Mouse (Mus musculus): ENCODE data around the gene Atad1. TPM values are rescaled to one million over a fixed set of nuclear protein-coding genes. Genes with fewer than 3 reads are reported as not detected.
"Not testable (repeated sequence)": the region's sequence is repeated elsewhere in the genome, so short reads cannot be mapped to it uniquely, and the experiment has no call there.

Gene Atad1
- total RNA-seq, 2 experiments from 2014 or later: 86.5 to 103 TPM

- no peak for DNase-seq (ENCODE audit: low spot score in 2 of 2)
These were observed 51.9 kb downstream of the Atad1 start for GRCm38 (mm10) chr19:32687721-32688120.

GRCm38 (mm10) chr19:32683081-32683480 lies 56.5 kb downstream of the Atad1 start:
- no peak for DNase-seq (ENCODE audit: low spot score in 2 of 2)

- DNase-seq (ENCODE audit: low spot score in 2 of 2): no peak
These were observed 58.7 kb downstream of the Atad1 start for GRCm38 (mm10) chr19:32680894-32681293.

- no peak for DNase-seq (ENCODE audit: low spot score in 2 of 2)
These were observed 63.8 kb downstream of the Atad1 start for GRCm38 (mm10) chr19:32675766-32676165.

GRCm38 (mm10) chr19:32667830-32668229 lies 71.8 kb downstream of the Atad1 start:
- DNase-seq (ENCODE audit: low spot score in 2 of 2): not testable (repeated sequence)

GRCm38 (mm10) chr19:32665243-32665642 lies 74.3 kb downstream of the Atad1 start:
- no peak for DNase-seq (ENCODE audit: low spot score in 2 of 2)

GRCm38 (mm10) chr19:32662936-32663335 lies 76.7 kb downstream of the Atad1 start:
- DNase-seq (ENCODE audit: low spot score in 2 of 2): no peak

GRCm38 (mm10) chr19:32659346-32659745 lies 80.2 kb downstream of the Atad1 start:
- DNase-seq (ENCODE audit: low spot score in 2 of 2): no peak

GRCm38 (mm10) chr19:32653630-32654362 lies 85.8 kb downstream of the Atad1 start:
- no peak for DNase-seq (ENCODE audit: low spot score in 2 of 2)

GRCm38 (mm10) chr19:32653122-32653521 lies 86.5 kb downstream of the Atad1 start:
- no peak for DNase-seq (ENCODE audit: low spot score in 2 of 2)

- no peak for DNase-seq (ENCODE audit: low spot score in 2 of 2)
These were observed 88.5 kb downstream of the Atad1 start for GRCm38 (mm10) chr19:32651046-32651445.

GRCm38 (mm10) chr19:32648019-32648571 lies 91.5 kb downstream of the Atad1 start:
- DNase-seq (ENCODE audit: low spot score in 2 of 2): no peak

GRCm38 (mm10) chr19:32646382-32646781 lies 93.2 kb downstream of the Atad1 start:
- DNase-seq (ENCODE audit: low spot score in 2 of 2): no peak

- DNase-seq (ENCODE audit: low spot score in 2 of 2): no peak
These were observed 93.6 kb downstream of the Atad1 start for GRCm38 (mm10) chr19:32645939-32646338.

- DNase-seq (ENCODE audit: low spot score in 2 of 2): no peak
These were observed 95.9 kb downstream of the Atad1 start for GRCm38 (mm10) chr19:32643642-32644041.

GRCm38 (mm10) chr19:32641995-32642394 lies 97.6 kb downstream of the Atad1 start:
- DNase-seq (ENCODE audit: low spot score in 2 of 2): no peak

- DNase-seq (ENCODE audit: low spot score in 2 of 2): no peak
These were observed 98.1 kb downstream of the Atad1 start for GRCm38 (mm10) chr19:32641535-32641934.

GRCm38 (mm10) chr19:32638276-32638903 lies 101.2 kb downstream of the Atad1 start:
- DNase-seq (ENCODE audit: low spot score in 2 of 2): no peak

- no peak for DNase-seq (ENCODE audit: low spot score in 2 of 2)
These were observed 102.0 kb downstream of the Atad1 start for GRCm38 (mm10) chr19:32637357-32638275.

GRCm38 (mm10) chr19:32634916-32635315 lies 104.7 kb downstream of the Atad1 start:
- DNase-seq (ENCODE audit: low spot score in 2 of 2): no peak

GRCm38 (mm10) chr19:32628572-32629132 lies 110.9 kb downstream of the Atad1 start:
- no peak for DNase-seq (ENCODE audit: low spot score in 2 of 2)
